ENCODE assay signal across 9 mouse cellular contexts in genomic region chr8:95952257-95952656, GRCm38 (mm10).
DNase-seq lines count a peak whose midpoint lies in the region; ATAC-seq and TF ChIP-seq lines count a peak whose summit lies in the region.
"Had no signal": no experiment of that assay in that cellular context is flagged by ENCODE, and none has a peak within 500 bp of the region (broad histone marks: within the 10 kb centered on the region; RNA-seq: fewer than 3 reads in every experiment).

No protein-coding gene starts in this region.

- TF ChIP-seq CTCF in layer of hippocampus, adult 2 months (conservative IDR thresholded peaks at IDR 0.05): no peak
- TF ChIP-seq CTCF in gastrocnemius, adult 2 months (IDR thresholded peaks at IDR 0.05): no peak

- peak overlapping the region; percentile 54 for H3K4me3 ChIP-seq in layer of hippocampus, adult 2 months
- peak overlapping the region; percentile 41 for H3K4me3 ChIP-seq in embryonic facial prominence, embryonic 13.5 days
- H3K4me3 ChIP-seq in intestine, embryonic 14.5 days (ENCODE audit: low read depth, low read length): 0 out of 2 replicates have a peak overlapping the region, but pooled peaks have one; percentile 18
- H3K4me3 ChIP-seq in neural tube, embryonic 14.5 days (ENCODE audit: low read depth, low read length): peak overlapping the region; percentile 26; the same call in 1 of the 2 replicates
- no peak overlapping the region for H3K4me3 ChIP-seq in gastrocnemius, adult 2 months
- H3K4me3 ChIP-seq: erythroblast, embryonic 14.5 days had no signal

- DNase-seq in layer of hippocampus, adult 2 months (ENCODE audit: low spot score in 2 of 2): no peak
- DNase-seq in layer of hippocampus, adult 18-20 months (ENCODE audit: low spot score in 2 of 2): no peak
- DNase-seq in intestine, embryonic 14.5 days (ENCODE audit: low spot score): no peak
- DNase-seq in left cerebral cortex, postnatal 4 days: no peak
- DNase-seq in gastrocnemius, adult 2 months: no peak
- no peak for DNase-seq in spleen, postnatal 10 days (ENCODE audit: low spot score in 2 of 2)

- 0 out of 2 replicates have a peak overlapping the region, but pooled peaks have one; percentile 40 for H3K9ac ChIP-seq in embryonic facial prominence, embryonic 13.5 days
- no peak overlapping the region for H3K9ac ChIP-seq in intestine, embryonic 14.5 days (ENCODE audit: low read length)
- peak overlapping the region; percentile 34; the same call in 1 of the 2 replicates for H3K9ac ChIP-seq in neural tube, embryonic 14.5 days (replicated peaks; ENCODE audit: low read depth, low read length)

- WGBS in embryonic facial prominence, embryonic 13.5 days: 10% methylated on average over 10 of the region's 10 CpGs
- 35% methylated on average over 10 of the region's 10 CpGs for WGBS in intestine, embryonic 14.5 days
- 8% methylated on average over 10 of the region's 10 CpGs for WGBS in neural tube, embryonic 14.5 days

- H3K4me2 ChIP-seq in embryonic facial prominence, embryonic 13.5 days: peak overlapping the region; percentile 57
- H3K4me2 ChIP-seq in intestine, embryonic 14.5 days (ENCODE audit: low read length): peak overlapping the region; percentile 42
- peak overlapping the region; percentile 49 for H3K4me2 ChIP-seq in neural tube, embryonic 14.5 days (ENCODE audit: low read depth, low read length)

- intact Hi-C loops in left cerebral cortex, postnatal 4 days (cut with DNase I): no loop called here
- intact Hi-C loops in gastrocnemius, adult 2 months (cut with DNase I): no loop called here

- H3K9me3 ChIP-seq in embryonic facial prominence, embryonic 13.5 days: no peaks in the 10 kb centered on the region
- no peaks in the 10 kb centered on the region for H3K9me3 ChIP-seq in intestine, embryonic 14.5 days (ENCODE audit: control insufficient read depth, low read length)
- no peaks in the 10 kb centered on the region for H3K9me3 ChIP-seq in neural tube, embryonic 14.5 days (ENCODE audit: control insufficient read depth, low read length)

- no peaks in the 10 kb centered on the region for H3K4me1 ChIP-seq in embryonic facial prominence, embryonic 13.5 days
- no peaks in the 10 kb centered on the region for H3K4me1 ChIP-seq in intestine, embryonic 14.5 days (replicated peaks; ENCODE audit: control insufficient read depth, insufficient read depth, low read length)
- no peaks in the 10 kb centered on the region for H3K4me1 ChIP-seq in neural tube, embryonic 14.5 days (ENCODE audit: control insufficient read depth, insufficient read depth, low read length)

- H3K27me3 ChIP-seq in embryonic facial prominence, embryonic 13.5 days: peaks cover 4% of the 10 kb centered on the region; the same call in 1 of the 2 replicates
- no peaks in the 10 kb centered on the region for H3K27me3 ChIP-seq in intestine, embryonic 14.5 days (replicated peaks; ENCODE audit: control insufficient read depth, insufficient read depth, low read length)
- H3K27me3 ChIP-seq in neural tube, embryonic 14.5 days (ENCODE audit: control insufficient read depth, insufficient read depth, low read length): no peaks in the 10 kb centered on the region

- ATAC-seq in embryonic facial prominence, embryonic 13.5 days (ENCODE audit: insufficient number of reproducible peaks, insufficient read depth, low FRiP score, low TSS enrichment, low read depth): no peak
- ATAC-seq in intestine, embryonic 14.5 days (replicated peaks; ENCODE audit: low FRiP score, low TSS enrichment, low read depth): no peak
- ATAC-seq in neural tube, embryonic 14.5 days (ENCODE audit: low read depth): peak; percentile 60; the same call in 1 of the 2 replicates

- H3K27ac ChIP-seq in layer of hippocampus, adult 2 months: no peak overlapping the region
- no peak overlapping the region for H3K27ac ChIP-seq in embryonic facial prominence, embryonic 13.5 days
- no peak overlapping the region for H3K27ac ChIP-seq in intestine, embryonic 14.5 days (ENCODE audit: low read depth)
- H3K27ac ChIP-seq in neural tube, embryonic 14.5 days (ENCODE audit: low read depth, low read length): no peak overlapping the region
- H3K27ac ChIP-seq in gastrocnemius, adult 2 months: no peak overlapping the region

- no peaks in the 10 kb centered on the region for H3K36me3 ChIP-seq in embryonic facial prominence, embryonic 13.5 days
- H3K36me3 ChIP-seq in intestine, embryonic 14.5 days (ENCODE audit: control insufficient read depth, insufficient read depth, low read length): no peaks in the 10 kb centered on the region
- no peaks in the 10 kb centered on the region for H3K36me3 ChIP-seq in neural tube, embryonic 14.5 days (ENCODE audit: control insufficient read depth, insufficient read depth, low read length)
